Mouse (Mus musculus): ENCODE measurements at regions not wholly inside any gene's neighbourhood (a gene's known extent, or its start where the extent isn't known, plus 50 kb on each side); places are given as distances from the start of the nearest gene placed in this dataset.
A peak's percentile ranks its signal among the peaks of the same experiment; 100 is the strongest.

DNA sequence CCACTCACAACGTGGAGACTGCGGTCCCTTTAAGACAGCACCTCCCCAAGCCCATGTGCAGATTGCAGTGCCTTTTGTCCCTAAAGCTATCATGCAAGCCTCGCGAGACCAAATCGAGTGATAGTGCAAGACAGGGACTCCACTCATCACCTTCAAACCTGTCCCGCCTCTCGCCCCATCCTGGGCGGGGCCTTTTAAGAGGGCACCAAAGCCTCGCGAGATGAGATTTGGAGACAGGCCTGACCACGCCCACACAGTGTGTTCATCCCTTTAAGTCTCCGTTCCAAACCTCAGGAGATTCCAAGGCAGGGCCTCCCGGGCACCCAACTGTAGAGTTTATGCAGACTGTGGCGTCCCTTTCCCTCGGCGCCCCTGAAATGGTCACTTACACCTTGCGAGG lies 69.3 kb upstream of the Mageb4 start:
- Histone ChIP-seq H3K9me3 (ENCODE audit: control insufficient read depth, insufficient read depth, low read depth, low read length) (no peaks in the 10 kb centered on the region), H3K4me3 (ENCODE audit: insufficient read depth in 1 of 2, low read depth in 1 of 2, low read length in 2 of 2, poor library complexity in 1 of 2, severe bottlenecking in 1 of 2) (peak overlapping the region; percentile 38 to 40; a peak in 2 of 4 replicates), H3K9ac (ENCODE audit: insufficient read depth, low read depth, low read length, poor library complexity, severe bottlenecking) (peak overlapping the region; percentile 41; the same call in 1 of the 2 replicates), H3K4me1 (ENCODE audit: control insufficient read depth in 2 of 2, insufficient read depth in 2 of 2, low read length in 2 of 2, poor library complexity in 1 of 2) (peaks cover 0 to 3% of the 10 kb centered on the region in 2 experiments; a peak in 1 of 4 replicates), H3K36me3 (ENCODE audit: control insufficient read depth, insufficient read depth, low read length, poor library complexity, severe bottlenecking) (no peaks in the 10 kb centered on the region), H3K27ac (ENCODE audit: insufficient read depth, low read depth, low read length, poor library complexity, severe bottlenecking) (no peak overlapping the region)
- no peak for DNase-seq (ENCODE audit: low read depth, low spot score)
- no peak for TF ChIP-seq HCFC1 (IDR thresholded peaks at IDR 0.05; ENCODE audit: borderline replicate concordance, insufficient read depth, low read length)
- TF ChIP-seq CHD2 (IDR thresholded peaks at IDR 0.05; ENCODE audit: low read depth, low read length): peak; percentile 89
- in situ Hi-C loops (cut with MboI; ENCODE audit: low sequenced_read_pairs in 2 of 2, unreplicated experiment in 2 of 2): no loop called here
